Mouse (Mus musculus) neural tube, embryonic 11.5 days (tissue): Measurements from ENCODE around the gene Zbtb39. TPM values are rescaled to one million over a fixed set of nuclear protein-coding genes. Genes with fewer than 3 reads are reported as not detected.

Experiments used
- polyA plus RNA-seq: library from polyadenylated mRNA; unstranded; fragments of >200 nt; fragmentation: Nextera tagmentation; extraction: Ambion mirVana; gene quantifications from 2 replicates; pipeline ENCODE4 v1.2.1, GENCODE M21; 2014

The Zbtb39 gene
- polyA plus RNA-seq, 1 experiment from 2014 or later = 7.0 TPM

Other genes with a start within 250 kb of the Zbtb39 start
- gene Stac3, start 237.9 kb upstream of the Zbtb39 start, polyA plus RNA-seq = 0.50 and 0.95 TPM in 2 replicates
- gene Ndufa4l2, start 224.6 kb upstream of the Zbtb39 start, polyA plus RNA-seq = 2.4 and 3.4 TPM in 2 replicates
- gene Shmt2, start 217.1 kb upstream of the Zbtb39 start, polyA plus RNA-seq = 82.1 and 91.5 TPM in 2 replicates
- gene Nxph4, start 205.0 kb upstream of the Zbtb39 start, polyA plus RNA-seq = 45.7 and 46.8 TPM in 2 replicates
- gene Lrp1, start 118.4 kb upstream of the Zbtb39 start, polyA plus RNA-seq = 60.2 and 68.2 TPM in 2 replicates
- gene Stat6, start 96.6 kb upstream of the Zbtb39 start, polyA plus RNA-seq = 6.1 and 6.8 TPM in 2 replicates
- 9.3 and 10.6 TPM in 2 replicates for gene Nemp1, start 72.6 kb upstream of the Zbtb39 start, polyA plus RNA-seq
- gene Nab2, start 71.0 kb upstream of the Zbtb39 start, polyA plus RNA-seq = 6.2 and 7.8 TPM in 2 replicates
- 0.56 and 0.76 TPM in 2 replicates for gene Myo1a, start 34.4 kb upstream of the Zbtb39 start, polyA plus RNA-seq
- 0.49 and 0.57 TPM in 2 replicates for gene Tac2, start 15.1 kb upstream of the Zbtb39 start, polyA plus RNA-seq
- gene Gpr182, start 12.2 kb downstream of the Zbtb39 start, polyA plus RNA-seq = 0.29 and 0.38 TPM in 2 replicates
- not detected in 2 replicates for gene Rdh1, start 20.2 kb downstream of the Zbtb39 start, polyA plus RNA-seq
- 0.13 TPM in 1 of 2 replicates, not detected in the other for gene Rdh16f1, start 20.2 kb downstream of the Zbtb39 start, polyA plus RNA-seq
- not detected in 2 replicates for gene Rdh9, start 36.8 kb downstream of the Zbtb39 start, polyA plus RNA-seq
- not detected in 2 replicates for gene Rdh16, start 61.6 kb downstream of the Zbtb39 start, polyA plus RNA-seq
- gene Rdh19, start 110.4 kb downstream of the Zbtb39 start, polyA plus RNA-seq = not detected in 2 replicates
- not detected in 2 replicates for gene Rdh16f2, start 126.9 kb downstream of the Zbtb39 start, polyA plus RNA-seq
- gene Rdh7, start 149.3 kb downstream of the Zbtb39 start, polyA plus RNA-seq = not detected in 2 replicates
- not detected in 2 replicates for gene Sdr9c7, start 159.0 kb downstream of the Zbtb39 start, polyA plus RNA-seq